Mouse (Mus musculus): ENCODE results near the gene Gm10031. TPM values are rescaled to one million over a fixed set of nuclear protein-coding genes. Genes with fewer than 3 reads are reported as not detected.

Gene Gm10031
- polyA plus RNA-seq, 1 experiment from 2014 or later, result 0.52 TPM

DNA sequence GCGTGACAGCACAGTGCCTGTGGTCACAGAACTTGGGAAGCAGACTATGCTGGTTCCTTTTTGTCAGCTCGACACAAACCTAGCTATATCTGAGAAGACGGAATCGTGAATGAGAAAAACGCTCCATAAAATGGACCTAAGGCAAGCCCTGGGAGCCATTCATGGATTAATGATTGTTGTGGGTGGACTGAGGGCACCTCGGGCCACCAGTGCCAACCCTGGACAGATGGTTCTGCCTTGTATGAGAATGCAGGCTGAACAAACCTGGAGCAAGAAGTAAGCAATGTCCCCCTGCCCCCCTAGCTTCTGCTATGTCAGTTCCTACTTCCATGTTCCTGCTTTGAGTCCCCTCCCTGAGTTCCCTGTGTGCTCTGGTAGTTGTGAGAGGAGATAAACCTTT is 13.9 kb downstream of the Gm10031 start:
- H3K27me3 ChIP-seq (replicated peaks; ENCODE audit: control insufficient read depth, insufficient read depth, low read length), result no peaks in the 10 kb centered on the region
- H3K9me3 ChIP-seq (ENCODE audit: control insufficient read depth), result no peaks in the 10 kb centered on the region
- WGBS, result 88% methylated on average over 6 of the region's 6 CpGs
- no peak overlapping the region for H3K4me2 ChIP-seq (replicated peaks; ENCODE audit: low read depth)
- H3K27ac ChIP-seq (ENCODE audit: low read depth, low read length), result no peak overlapping the region
- TF ChIP-seq CTCF (IDR thresholded peaks at IDR 0.05; ENCODE audit: low read depth), result no peak
- H3K36me3 ChIP-seq (ENCODE audit: control insufficient read depth, insufficient read depth), result no peaks in the 10 kb centered on the region
- no peaks in the 10 kb centered on the region for H3K4me1 ChIP-seq (replicated peaks; ENCODE audit: control insufficient read depth, insufficient read depth, low read length)
- no peak for ATAC-seq
- no peak overlapping the region for H3K4me3 ChIP-seq (ENCODE audit: low read depth, low read length)
- no peak overlapping the region for H3K9ac ChIP-seq (ENCODE audit: low read depth, low read length)

DNA sequence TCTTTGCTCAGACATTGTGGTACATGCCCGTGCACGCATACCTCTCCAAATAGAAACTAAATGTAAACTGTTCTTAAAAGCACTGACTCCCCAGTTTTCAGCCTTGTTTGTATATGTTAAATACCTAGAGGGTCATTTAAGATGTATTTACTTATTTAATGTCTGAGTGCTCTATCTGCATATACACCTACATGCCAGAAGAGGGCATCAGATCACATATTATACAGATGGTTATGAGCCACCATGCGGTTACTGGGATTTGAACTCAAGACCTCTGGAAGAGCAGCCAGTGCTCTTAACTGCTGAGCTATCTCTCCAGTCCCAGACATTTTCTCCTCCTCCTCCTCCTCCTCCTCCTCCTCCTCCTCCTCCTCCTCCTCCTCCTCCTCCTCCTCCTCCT is 14.6 kb downstream of the Gm10031 start:
- Histone ChIP-seq H3K27me3 (replicated peaks; ENCODE audit: control insufficient read depth, insufficient read depth, low read length) (no peaks in the 10 kb centered on the region), H3K9me3 (ENCODE audit: control insufficient read depth) (no peaks in the 10 kb centered on the region), H3K36me3 (ENCODE audit: control insufficient read depth, insufficient read depth) (no peaks in the 10 kb centered on the region), H3K4me2 (replicated peaks; ENCODE audit: low read depth) (no peak overlapping the region), H3K4me3 (ENCODE audit: low read depth, low read length) (no peak overlapping the region), H3K27ac (ENCODE audit: low read depth, low read length) (no peak overlapping the region), H3K4me1 (replicated peaks; ENCODE audit: control insufficient read depth, insufficient read depth, low read length) (no peaks in the 10 kb centered on the region), H3K9ac (ENCODE audit: low read depth, low read length) (no peak overlapping the region)
- peak; percentile 58 for TF ChIP-seq CTCF (IDR thresholded peaks at IDR 0.05; ENCODE audit: low read depth)
- ATAC-seq, result no peak
- WGBS, result 74% methylated on average over 3 of the region's 3 CpGs

DNA sequence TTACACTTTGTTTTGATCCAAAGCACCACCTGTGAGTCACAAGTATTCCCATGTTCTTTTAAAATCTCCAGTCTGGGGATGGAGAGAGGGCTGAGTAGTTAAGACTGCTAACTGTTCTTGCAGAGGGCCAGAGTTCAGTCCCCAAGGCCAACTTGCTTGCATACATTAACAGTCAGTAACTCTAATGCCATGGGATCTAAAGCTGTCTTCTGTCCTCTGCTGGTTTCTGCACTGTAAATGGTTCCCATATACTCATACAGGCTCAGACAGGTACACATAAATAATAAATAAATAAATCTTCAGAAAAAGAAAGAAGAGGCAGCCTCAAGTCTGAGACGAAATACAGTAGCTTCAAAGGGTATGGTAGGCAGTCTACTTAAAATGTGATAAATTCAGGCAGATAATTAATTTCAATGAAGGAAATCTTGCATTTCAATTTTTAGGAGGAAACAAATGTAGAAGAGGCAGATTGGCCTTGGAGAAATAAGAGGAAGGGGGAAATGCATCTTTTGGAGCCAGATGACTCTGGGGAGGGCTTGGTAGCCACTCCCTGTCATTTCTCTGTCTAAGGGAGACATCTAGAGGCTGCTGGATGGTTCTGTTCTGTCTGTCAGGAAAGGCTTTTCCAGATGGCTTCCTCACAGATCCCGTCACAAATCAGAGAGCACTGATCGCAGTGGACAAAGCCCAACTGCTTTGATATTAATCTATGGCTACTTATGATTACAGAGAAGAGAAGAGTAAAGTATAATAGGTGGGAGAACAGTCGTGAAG is 16.2 kb downstream of the Gm10031 start:
- Histone ChIP-seq H3K9me3 (ENCODE audit: control insufficient read depth) (no peaks in the 10 kb centered on the region), H3K27me3 (replicated peaks; ENCODE audit: control insufficient read depth, insufficient read depth, low read length) (no peaks in the 10 kb centered on the region), H3K36me3 (ENCODE audit: control insufficient read depth, insufficient read depth) (no peaks in the 10 kb centered on the region), H3K4me1 (replicated peaks; ENCODE audit: control insufficient read depth, insufficient read depth, low read length) (no peaks in the 10 kb centered on the region), H3K27ac (ENCODE audit: low read depth, low read length) (no peak overlapping the region), H3K4me2 (replicated peaks; ENCODE audit: low read depth) (no peak overlapping the region), H3K9ac (ENCODE audit: low read depth, low read length) (no peak overlapping the region), H3K4me3 (ENCODE audit: low read depth, low read length) (no peak overlapping the region)
- 43% methylated on average over 4 of the region's 4 CpGs for WGBS
- no peak for ATAC-seq
- TF ChIP-seq CTCF (IDR thresholded peaks at IDR 0.05; ENCODE audit: low read depth), result peak; percentile 73

DNA sequence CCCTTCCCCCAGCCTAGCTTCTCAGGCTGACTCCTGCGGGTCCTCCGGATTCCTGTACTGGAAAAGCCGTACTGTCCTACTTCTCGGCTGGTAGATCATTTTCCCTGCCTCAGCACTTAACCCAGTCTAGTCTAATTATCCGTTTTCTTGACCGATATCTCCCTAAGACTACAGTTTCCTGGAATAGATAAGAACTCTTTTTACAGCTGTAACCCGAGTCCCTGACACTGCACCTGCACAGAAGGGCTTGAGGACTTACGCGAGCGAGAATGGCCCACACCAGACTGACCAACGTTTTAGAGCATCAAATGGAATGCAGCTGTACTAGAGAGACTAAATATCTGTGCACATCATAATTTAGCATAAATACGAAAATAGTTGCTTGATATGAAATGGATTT is 20.2 kb downstream of the Gm10031 start:
- Histone ChIP-seq H3K4me3 (ENCODE audit: low read depth, low read length) (0 out of 2 replicates have a peak overlapping the region, but pooled peaks have one; percentile 0), H3K27ac (ENCODE audit: low read depth, low read length) (no peak overlapping the region), H3K4me1 (replicated peaks; ENCODE audit: control insufficient read depth, insufficient read depth, low read length) (no peaks in the 10 kb centered on the region), H3K36me3 (ENCODE audit: control insufficient read depth, insufficient read depth) (no peaks in the 10 kb centered on the region), H3K9me3 (ENCODE audit: control insufficient read depth) (no peaks in the 10 kb centered on the region), H3K9ac (ENCODE audit: low read depth, low read length) (no peak overlapping the region), H3K4me2 (replicated peaks; ENCODE audit: low read depth) (peak overlapping the region; percentile 56), H3K27me3 (replicated peaks; ENCODE audit: control insufficient read depth, insufficient read depth, low read length) (no peaks in the 10 kb centered on the region)
- TF ChIP-seq CTCF (IDR thresholded peaks at IDR 0.05; ENCODE audit: low read depth), result no peak
- peak; percentile 51; the same call in 1 of the 2 replicates for ATAC-seq
- 18% methylated on average over 12 of the region's 12 CpGs for WGBS

DNA sequence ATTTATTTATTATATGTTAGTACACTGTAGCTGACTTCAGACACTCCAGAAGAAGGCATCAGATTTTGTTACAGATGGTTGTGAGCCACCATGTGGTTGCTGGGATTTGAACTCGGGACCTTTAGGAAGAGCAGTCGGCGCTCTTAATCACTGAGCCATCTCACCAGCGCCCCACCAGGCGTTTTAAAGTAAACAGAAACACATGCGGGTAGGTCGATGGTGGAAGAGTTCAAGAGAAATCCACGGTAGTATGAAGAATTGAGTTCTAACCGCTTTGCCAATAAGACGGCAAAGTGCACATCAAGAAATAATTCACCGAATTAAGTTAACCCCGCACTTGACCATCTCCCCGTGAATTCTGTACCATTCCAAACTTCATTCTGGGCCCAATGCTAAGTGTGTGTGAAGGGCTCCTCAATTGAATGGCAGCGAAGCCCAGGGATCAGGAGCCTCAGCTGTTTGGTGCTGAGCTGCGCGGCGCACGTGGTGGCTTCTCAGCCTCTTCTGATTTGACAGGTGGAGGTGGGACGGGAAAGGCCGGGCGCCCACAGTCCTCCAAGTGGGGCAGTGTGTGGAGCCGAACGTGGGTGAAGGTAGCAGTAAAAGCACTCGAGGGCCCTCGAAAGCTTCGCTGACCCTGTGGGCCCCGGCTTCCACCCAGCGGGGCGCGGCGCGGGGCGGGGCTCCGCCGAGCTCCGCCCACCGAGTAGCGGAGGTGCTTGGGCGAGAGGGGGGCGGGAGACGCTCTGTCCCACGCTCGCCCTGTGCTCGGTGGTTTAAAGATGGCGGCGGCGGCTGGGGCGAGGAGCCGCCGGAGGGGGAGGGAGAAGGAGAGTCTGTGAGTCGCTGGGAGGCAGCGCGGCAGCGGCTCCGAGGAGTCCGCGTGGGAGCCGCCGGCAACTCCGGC is 34.5 kb downstream of the Gm10031 start, which contains the start of gene Abl2:
Gene Abl2, plus strand, starts transcription at position 763 of the 907 bp plus-strand sequence.
- Histone ChIP-seq H3K27me3 (replicated peaks; ENCODE audit: control insufficient read depth, insufficient read depth, low read length) (no peaks in the 10 kb centered on the region), H3K4me2 (replicated peaks; ENCODE audit: low read depth) (peak within 1 kb of the TSS; percentile 92), H3K27ac (ENCODE audit: low read depth, low read length) (peak within 1 kb of the TSS; percentile 60), H3K9ac (ENCODE audit: low read depth, low read length) (peak within 1 kb of the TSS; percentile 84), H3K9me3 (ENCODE audit: control insufficient read depth) (no peaks in the 10 kb centered on the region), H3K4me3 (ENCODE audit: low read depth, low read length) (peak within 1 kb of the TSS; percentile 77), H3K36me3 (ENCODE audit: control insufficient read depth, insufficient read depth) (no peaks in the 10 kb centered on the region), H3K4me1 (replicated peaks; ENCODE audit: control insufficient read depth, insufficient read depth, low read length) (no peaks in the 10 kb centered on the region)
- 9% methylated on average over 55 of the region's 60 CpGs for WGBS
- no peak for TF ChIP-seq CTCF (IDR thresholded peaks at IDR 0.05; ENCODE audit: low read depth)
- ATAC-seq, result peak; percentile 96
